Mouse (Mus musculus): ENCODE measurements around the gene Celsr1. TPM values are rescaled to one million over a fixed set of nuclear protein-coding genes. Genes with fewer than 3 reads are reported as not detected.
"Not testable (repeated sequence)": the region's sequence is repeated elsewhere in the genome, so short reads cannot be mapped to it uniquely, and the experiment has no call there.

Gene Celsr1
- polyA plus RNA-seq, 1 experiment from 2014 or later: 2.2 TPM

- H3K9ac ChIP-seq (ENCODE audit: low read depth, low read length): no peak overlapping the region
- no peak overlapping the region for H3K27ac ChIP-seq (ENCODE audit: low read depth, low read length)
- H3K36me3 ChIP-seq (ENCODE audit: control insufficient read depth, insufficient read depth, low read length): no peaks in the 10 kb centered on the region
- no peaks in the 10 kb centered on the region for H3K27me3 ChIP-seq (ENCODE audit: control insufficient read depth, insufficient read depth, low read length)
- H3K4me2 ChIP-seq: 0 out of 2 replicates have a peak overlapping the region, but pooled peaks have one; percentile 2
- no peak overlapping the region for H3K4me3 ChIP-seq (ENCODE audit: low read depth, low read length)
- H3K9me3 ChIP-seq (replicated peaks; ENCODE audit: control insufficient read depth, low read length): no peaks in the 10 kb centered on the region
- peaks cover 55% of the 10 kb centered on the region for H3K4me1 ChIP-seq (ENCODE audit: control insufficient read depth, insufficient read depth, low read length)
- ATAC-seq (replicated peaks; ENCODE audit: insufficient number of reproducible peaks, low FRiP score, low TSS enrichment): no peak
- 84% methylated on average over 12 of the region's 12 CpGs for WGBS (ENCODE audit: insufficient replicate concordance)
These were observed 27.0 kb upstream of the Celsr1 start for GRCm38 (mm10) chr15:86060581-86060980.

GRCm38 (mm10) chr15:86059835-86060380 is 26.3 kb upstream of the Celsr1 start:
- H3K4me1 ChIP-seq (ENCODE audit: control insufficient read depth, insufficient read depth, low read length): peaks cover 51% of the 10 kb centered on the region
- H3K4me3 ChIP-seq (ENCODE audit: low read depth, low read length): peak overlapping the region; percentile 80; the same call in 1 of the 2 replicates
- WGBS (ENCODE audit: insufficient replicate concordance): 53% methylated on average over 7 of the region's 7 CpGs

GRCm38 (mm10) chr15:86058931-86059834 is 25.6 kb upstream of the Celsr1 start:
- no peaks in the 10 kb centered on the region for H3K36me3 ChIP-seq (ENCODE audit: control insufficient read depth, insufficient read depth, low read length)
- peak; percentile 43; the same call in 1 of the 2 replicates for ATAC-seq (replicated peaks; ENCODE audit: insufficient number of reproducible peaks, low FRiP score, low TSS enrichment)
- H3K27me3 ChIP-seq (ENCODE audit: control insufficient read depth, insufficient read depth, low read length): no peaks in the 10 kb centered on the region
- peak overlapping the region; percentile 80 for H3K4me3 ChIP-seq (ENCODE audit: low read depth, low read length)
- H3K27ac ChIP-seq (ENCODE audit: low read depth, low read length): peak overlapping the region; percentile 62
- no peaks in the 10 kb centered on the region for H3K9me3 ChIP-seq (replicated peaks; ENCODE audit: control insufficient read depth, low read length)
- H3K9ac ChIP-seq (ENCODE audit: low read depth, low read length): peak overlapping the region; percentile 85
- H3K4me2 ChIP-seq: peak overlapping the region; percentile 92
- peaks cover 45% of the 10 kb centered on the region for H3K4me1 ChIP-seq (ENCODE audit: control insufficient read depth, insufficient read depth, low read length)
- WGBS (ENCODE audit: insufficient replicate concordance): 2% methylated on average over 43 of the region's 49 CpGs

More at GRCm38 (mm10) chr15:86059835-86060380, 26.3 kb upstream of the Celsr1 start:
- ATAC-seq (replicated peaks; ENCODE audit: insufficient number of reproducible peaks, low FRiP score, low TSS enrichment): no peak
- H3K27me3 ChIP-seq (ENCODE audit: control insufficient read depth, insufficient read depth, low read length): no peaks in the 10 kb centered on the region
- no peaks in the 10 kb centered on the region for H3K36me3 ChIP-seq (ENCODE audit: control insufficient read depth, insufficient read depth, low read length)
- no peak overlapping the region for H3K27ac ChIP-seq (ENCODE audit: low read depth, low read length)
- H3K4me2 ChIP-seq: peak overlapping the region; percentile 92
- peak overlapping the region; percentile 85; the same call in 1 of the 2 replicates for H3K9ac ChIP-seq (ENCODE audit: low read depth, low read length)
- no peaks in the 10 kb centered on the region for H3K9me3 ChIP-seq (replicated peaks; ENCODE audit: control insufficient read depth, low read length)

- Histone ChIP-seq H3K4me3 (ENCODE audit: low read depth, low read length) (peak overlapping the region; percentile 80), H3K9me3 (replicated peaks; ENCODE audit: control insufficient read depth, low read length) (no peaks in the 10 kb centered on the region), H3K9ac (ENCODE audit: low read depth, low read length) (peak overlapping the region; percentile 85), H3K27me3 (ENCODE audit: control insufficient read depth, insufficient read depth, low read length) (no peaks in the 10 kb centered on the region), H3K36me3 (ENCODE audit: control insufficient read depth, insufficient read depth, low read length) (no peaks in the 10 kb centered on the region), H3K4me2 (peak overlapping the region; percentile 92), H3K27ac (ENCODE audit: low read depth, low read length) (peak overlapping the region; percentile 62), H3K4me1 (ENCODE audit: control insufficient read depth, insufficient read depth, low read length) (peaks cover 45% of the 10 kb centered on the region)
- under 1% methylated on average over 59 of the region's 70 CpGs for WGBS (ENCODE audit: insufficient replicate concordance)
- peak; percentile 69 for ATAC-seq (replicated peaks; ENCODE audit: insufficient number of reproducible peaks, low FRiP score, low TSS enrichment)
These were observed 24.9 kb upstream of the Celsr1 start for GRCm38 (mm10) chr15:86058394-86058915.

- Histone ChIP-seq H3K36me3 (ENCODE audit: control insufficient read depth, insufficient read depth, low read length) (no peaks in the 10 kb centered on the region), H3K4me1 (ENCODE audit: control insufficient read depth, insufficient read depth, low read length) (peaks cover 45% of the 10 kb centered on the region), H3K4me2 (peak overlapping the region; percentile 92), H3K27ac (ENCODE audit: low read depth, low read length) (no peak overlapping the region), H3K27me3 (ENCODE audit: control insufficient read depth, insufficient read depth, low read length) (no peaks in the 10 kb centered on the region), H3K9ac (ENCODE audit: low read depth, low read length) (peak overlapping the region; percentile 85), H3K4me3 (ENCODE audit: low read depth, low read length) (peak overlapping the region; percentile 80), H3K9me3 (replicated peaks; ENCODE audit: control insufficient read depth, low read length) (no peaks in the 10 kb centered on the region)
- WGBS (ENCODE audit: insufficient replicate concordance): 2% methylated on average over 7 of the region's 7 CpGs
- no peak for ATAC-seq (replicated peaks; ENCODE audit: insufficient number of reproducible peaks, low FRiP score, low TSS enrichment)
These were observed 24.3 kb upstream of the Celsr1 start for GRCm38 (mm10) chr15:86057908-86058307.

GRCm38 (mm10) chr15:86057413-86057812 is 23.8 kb upstream of the Celsr1 start, which contains the start of gene Gramd4:
TSS of gene Gramd4 (plus strand) at chr15:86057695.
- peak within 1 kb of the TSS; percentile 92 for H3K4me2 ChIP-seq
- H3K27ac ChIP-seq (ENCODE audit: low read depth, low read length): peak within 1 kb of the TSS; percentile 24; the same call in 1 of the 2 replicates
- 7% methylated on average over 6 of the region's 6 CpGs for WGBS (ENCODE audit: insufficient replicate concordance)
- peak within 1 kb of the TSS; percentile 80 for H3K4me3 ChIP-seq (ENCODE audit: low read depth, low read length)
- no peaks in the 10 kb centered on the region for H3K36me3 ChIP-seq (ENCODE audit: control insufficient read depth, insufficient read depth, low read length)
- peak within 1 kb of the TSS; percentile 85 for H3K9ac ChIP-seq (ENCODE audit: low read depth, low read length)
- peaks cover 40% of the 10 kb centered on the region for H3K4me1 ChIP-seq (ENCODE audit: control insufficient read depth, insufficient read depth, low read length)
- H3K27me3 ChIP-seq (ENCODE audit: control insufficient read depth, insufficient read depth, low read length): no peaks in the 10 kb centered on the region
- no peak for ATAC-seq (replicated peaks; ENCODE audit: insufficient number of reproducible peaks, low FRiP score, low TSS enrichment)
- H3K9me3 ChIP-seq (replicated peaks; ENCODE audit: control insufficient read depth, low read length): no peaks in the 10 kb centered on the region

- Histone ChIP-seq H3K36me3 (ENCODE audit: control insufficient read depth, insufficient read depth, low read length) (no peaks in the 10 kb centered on the region), H3K4me2 (no peak overlapping the region), H3K4me1 (ENCODE audit: control insufficient read depth, insufficient read depth, low read length) (peaks cover 35% of the 10 kb centered on the region), H3K9ac (ENCODE audit: low read depth, low read length) (no peak overlapping the region), H3K27ac (ENCODE audit: low read depth, low read length) (no peak overlapping the region), H3K4me3 (ENCODE audit: low read depth, low read length) (no peak overlapping the region), H3K9me3 (replicated peaks; ENCODE audit: control insufficient read depth, low read length) (no peaks in the 10 kb centered on the region), H3K27me3 (ENCODE audit: control insufficient read depth, insufficient read depth, low read length) (no peaks in the 10 kb centered on the region)
- ATAC-seq (replicated peaks; ENCODE audit: insufficient number of reproducible peaks, low FRiP score, low TSS enrichment): no peak
- WGBS (ENCODE audit: insufficient replicate concordance): 68% methylated on average over 5 of the region's 5 CpGs
These were observed 22.7 kb upstream of the Celsr1 start for GRCm38 (mm10) chr15:86056221-86056760.

- not testable (repeated sequence) for ATAC-seq (replicated peaks; ENCODE audit: insufficient number of reproducible peaks, low FRiP score, low TSS enrichment); H3K4me2 ChIP-seq; H3K4me3 ChIP-seq (ENCODE audit: low read depth, low read length); H3K27me3 ChIP-seq (ENCODE audit: control insufficient read depth, insufficient read depth, low read length); H3K36me3 ChIP-seq (ENCODE audit: control insufficient read depth, insufficient read depth, low read length); H3K27ac ChIP-seq (ENCODE audit: low read depth, low read length); H3K9me3 ChIP-seq (replicated peaks; ENCODE audit: control insufficient read depth, low read length); H3K9ac ChIP-seq (ENCODE audit: low read depth, low read length)
- WGBS (ENCODE audit: insufficient replicate concordance): 62% methylated on average over 3 of the region's 3 CpGs
- H3K4me1 ChIP-seq (ENCODE audit: control insufficient read depth, insufficient read depth, low read length): peaks cover 23% of the 10 kb centered on the region
These were observed 21.3 kb upstream of the Celsr1 start for GRCm38 (mm10) chr15:86054861-86055260.

Data from heart, embryonic 11.5 days (tissue).